8 mouse cellular contexts compared by ENCODE assay signal in genomic region chr12:76954698-76955423, GRCm38 (mm10). TPM values are rescaled to one million over a fixed set of nuclear protein-coding genes. Genes with fewer than 3 reads are reported as not detected.
DNase-seq lines count a peak whose midpoint lies in the region; ATAC-seq lines count a peak whose summit lies in the region.

No protein-coding gene starts in this region.

- H3K36me3 ChIP-seq in midbrain, embryonic 14.5 days (ENCODE audit: control insufficient read depth, insufficient read depth, low read length), result peaks cover 71% of the 10 kb centered on the region
- peaks cover 97% of the 10 kb centered on the region for H3K36me3 ChIP-seq in midbrain, embryonic 10.5 days
- peaks cover 46% of the 10 kb centered on the region for H3K36me3 ChIP-seq in embryonic facial prominence, embryonic 15.5 days

- WGBS in midbrain, embryonic 14.5 days, result 80% methylated on average over 10 of the region's 10 CpGs
- 86% methylated on average over 10 of the region's 10 CpGs for WGBS in midbrain, embryonic 10.5 days
- WGBS in embryonic facial prominence, embryonic 15.5 days, result 55% methylated on average over 10 of the region's 10 CpGs

- peak; percentile 37 for DNase-seq in midbrain, embryonic 14.5 days
- no peak for DNase-seq in midbrain, embryonic 10.5 days (ENCODE audit: low spot score)
- DNase-seq in heart, postnatal 4 days, result peak; percentile 78
- peak; percentile 56 to 79 for DNase-seq in left cerebral cortex, adult 18-20 months (ENCODE audit: low spot score in 2 of 2)
- DNase-seq in ovary, postnatal 10 days (ENCODE audit: low spot score), result peak; percentile 60
- DNase-seq in thymus, postnatal 14 days, result no peak
- no peak for DNase-seq in c-Kit-positive CD71-positive TER-119-positive erythroid progenitor cells, embryonic 14.5 days (ENCODE audit: low spot score)

- H3K27me3 ChIP-seq in midbrain, embryonic 14.5 days (ENCODE audit: control insufficient read depth, insufficient read depth, low read length), result no peaks in the 10 kb centered on the region
- H3K27me3 ChIP-seq in midbrain, embryonic 10.5 days (ENCODE audit: low read depth, poor library complexity, severe bottlenecking), result no peaks in the 10 kb centered on the region
- H3K27me3 ChIP-seq in embryonic facial prominence, embryonic 15.5 days, result no peaks in the 10 kb centered on the region

- no peak overlapping the region for H3K4me3 ChIP-seq in midbrain, embryonic 14.5 days (replicated peaks; ENCODE audit: low read depth, low read length)
- H3K4me3 ChIP-seq in midbrain, embryonic 10.5 days, result no peak overlapping the region
- no peak overlapping the region for H3K4me3 ChIP-seq in embryonic facial prominence, embryonic 15.5 days (replicated peaks)

- no peak for ATAC-seq in midbrain, embryonic 14.5 days (ENCODE audit: low FRiP score, low TSS enrichment)
- ATAC-seq in embryonic facial prominence, embryonic 15.5 days (ENCODE audit: insufficient number of reproducible peaks, low FRiP score, low TSS enrichment, low read depth), result peak; percentile 77

- H3K27ac ChIP-seq in midbrain, embryonic 14.5 days (replicated peaks; ENCODE audit: low read depth, low read length), result no peak overlapping the region
- no peak overlapping the region for H3K27ac ChIP-seq in midbrain, embryonic 10.5 days (replicated peaks)
- peak overlapping the region; percentile 82 for H3K27ac ChIP-seq in embryonic facial prominence, embryonic 15.5 days (replicated peaks)

- no peaks in the 10 kb centered on the region for H3K4me1 ChIP-seq in midbrain, embryonic 14.5 days (ENCODE audit: control insufficient read depth, insufficient read depth, low read length)
- H3K4me1 ChIP-seq in midbrain, embryonic 10.5 days, result no peaks in the 10 kb centered on the region
- peaks cover 25% of the 10 kb centered on the region for H3K4me1 ChIP-seq in embryonic facial prominence, embryonic 15.5 days

- H3K4me2 ChIP-seq in midbrain, embryonic 14.5 days (ENCODE audit: low read length), result no peak overlapping the region
- H3K4me2 ChIP-seq in embryonic facial prominence, embryonic 15.5 days (replicated peaks), result no peak overlapping the region

- no peaks in the 10 kb centered on the region for H3K9me3 ChIP-seq in midbrain, embryonic 14.5 days (ENCODE audit: control insufficient read depth, low read length)
- no peaks in the 10 kb centered on the region for H3K9me3 ChIP-seq in midbrain, embryonic 10.5 days (replicated peaks)
- no peaks in the 10 kb centered on the region for H3K9me3 ChIP-seq in embryonic facial prominence, embryonic 15.5 days (replicated peaks)

- no peak overlapping the region for H3K9ac ChIP-seq in midbrain, embryonic 14.5 days (replicated peaks; ENCODE audit: low read length)
- H3K9ac ChIP-seq in embryonic facial prominence, embryonic 15.5 days, result no peak overlapping the region

RNA-seq across cellular contexts. Expression of gene Max, which starts 7.1 kb away (rescaled TPM):
- polyA plus RNA-seq in midbrain, embryonic 14.5 days (2014; fragmentation: Nextera tagmentation; extraction: Ambion mirVana), result 52.5 and 118 TPM in 2 replicates
- 10.5 and 11.3 TPM in 2 replicates for polyA plus RNA-seq in midbrain, embryonic 10.5 days (2016; fragmentation: Nextera tagmentation; extraction: Ambion mirVana)
- polyA plus RNA-seq in embryonic facial prominence, embryonic 15.5 days (2015; fragmentation: Nextera tagmentation; extraction: Ambion mirVana), result 16.5 and 17.3 TPM in 2 replicates
- total RNA-seq in heart, postnatal 4 days (2021), result 10 to 100 TPM; 37.6 to 41.1 TPM
- 10 to 100 TPM; 78.0 to 79.7 TPM for total RNA-seq in left cerebral cortex, adult 18-20 months (2021)

Comparison
In these comparisons a context has a peak if more than half of its experiments do, and no peak if none do; other contexts are left out.
1. DNase-seq: peak in midbrain, embryonic 14.5 days (single experiment), heart, postnatal 4 days (single experiment), left cerebral cortex, adult 18-20 months (2 of 2) and ovary, postnatal 10 days (single experiment); none in midbrain, embryonic 10.5 days (single experiment), thymus, postnatal 14 days (single experiment) and c-Kit-positive CD71-positive TER-119-positive erythroid progenitor cells, embryonic 14.5 days (single experiment).